Mouse (Mus musculus): ENCODE results near the gene Mbd4.

Mbd4 gene

GRCm38 (mm10) chr6:115856361-115856745, 3.2 kb upstream of the Mbd4 start:
- no peak for DNase-seq

DNA sequence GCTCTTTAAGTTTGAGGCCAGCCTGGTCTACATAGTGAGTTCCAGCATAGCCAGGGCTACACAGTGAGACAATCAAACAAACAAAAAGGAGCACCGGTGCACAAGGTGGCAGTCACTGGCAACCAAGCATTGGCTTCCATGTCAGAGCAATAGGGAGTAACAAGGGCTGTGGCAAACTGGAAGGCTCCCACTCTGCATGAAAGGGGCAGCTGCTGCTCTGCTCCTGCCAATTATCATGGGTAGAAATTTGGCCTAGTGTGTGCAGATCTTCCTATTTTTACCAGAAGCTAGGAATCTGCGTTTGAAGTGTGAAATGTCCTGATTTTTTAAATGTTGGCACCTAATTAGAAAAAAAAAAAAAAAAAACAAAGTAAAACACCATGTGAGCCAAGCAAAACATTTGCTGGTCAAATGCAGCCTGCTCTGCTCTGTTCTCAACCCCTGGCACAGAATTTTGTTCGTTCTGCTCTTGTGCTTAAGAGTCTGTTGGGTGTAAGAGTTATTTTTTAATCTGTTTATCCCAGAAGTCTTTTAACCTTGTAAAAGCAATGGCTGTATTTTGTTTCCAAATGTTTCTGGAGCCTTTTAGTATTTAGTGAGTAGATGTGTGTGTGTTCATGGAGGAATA, 2.7 kb upstream of the Mbd4 start:
- DNase-seq, result no peak

DNA sequence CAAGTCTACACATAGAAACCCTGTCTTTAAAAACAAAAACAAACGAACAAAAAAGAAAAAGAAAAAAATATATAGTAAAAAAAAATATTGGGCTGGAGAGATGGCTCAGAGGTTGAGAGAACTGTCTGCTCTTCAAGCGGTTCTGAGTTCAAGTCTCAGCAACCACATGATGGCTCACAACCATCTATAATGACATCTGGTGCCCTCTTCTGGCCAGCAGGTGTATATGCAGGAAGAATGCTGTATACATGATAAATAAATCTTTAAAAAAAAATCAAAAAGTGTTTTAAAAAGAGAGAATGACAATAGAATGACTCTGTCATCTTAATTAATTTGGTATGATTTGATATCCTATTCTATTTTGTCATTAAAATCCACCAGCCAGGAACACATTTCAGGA, 1.3 kb upstream of the Mbd4 start:
- DNase-seq, result no peak

- no peak for DNase-seq
These were observed 814 bp upstream of the Mbd4 start for GRCm38 (mm10) chr6:115853985-115854384.

- no peak for DNase-seq
These were observed 603 bp downstream of the Mbd4 start for GRCm38 (mm10) chr6:115852446-115853090.

- no peak for DNase-seq
These were observed 4.4 kb downstream of the Mbd4 start for GRCm38 (mm10) chr6:115848598-115849304.

DNA sequence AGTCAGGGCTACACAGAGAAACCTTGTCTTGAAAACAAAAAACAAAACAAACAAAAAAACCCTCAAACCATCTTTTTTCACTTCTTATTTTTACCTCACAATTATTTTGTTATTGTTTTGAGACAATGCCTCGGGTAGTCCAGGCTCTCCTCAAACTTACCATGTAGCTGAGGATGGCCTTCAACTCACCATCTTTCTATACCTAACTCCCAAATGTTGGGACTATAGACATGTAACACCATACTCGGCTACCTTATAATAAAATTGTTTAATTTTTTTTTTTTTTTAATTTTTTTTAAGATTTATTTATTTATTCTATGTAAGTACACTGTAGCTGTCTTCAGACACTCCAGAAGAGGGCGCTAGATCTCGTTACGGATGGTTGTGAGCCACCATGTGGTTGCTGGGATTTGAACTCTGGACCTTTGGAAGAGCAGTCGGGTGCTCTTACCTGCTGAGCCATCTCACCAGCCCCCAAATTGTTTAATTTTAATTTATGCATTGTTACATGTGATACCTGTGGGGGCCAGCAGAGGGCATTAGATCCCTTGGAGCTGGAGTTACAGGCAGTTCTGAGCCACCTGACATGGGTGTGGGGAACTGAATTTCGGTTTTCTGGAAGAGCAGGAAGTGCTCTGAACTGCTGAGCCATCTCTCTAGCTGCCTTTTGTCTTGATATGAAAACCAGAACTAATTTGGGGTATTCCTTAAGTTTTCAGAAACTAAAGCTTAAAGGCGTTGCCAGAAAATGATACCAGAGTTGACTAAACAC, 6.3 kb downstream of the Mbd4 start:
- DNase-seq, result peak; percentile 79

DNA sequence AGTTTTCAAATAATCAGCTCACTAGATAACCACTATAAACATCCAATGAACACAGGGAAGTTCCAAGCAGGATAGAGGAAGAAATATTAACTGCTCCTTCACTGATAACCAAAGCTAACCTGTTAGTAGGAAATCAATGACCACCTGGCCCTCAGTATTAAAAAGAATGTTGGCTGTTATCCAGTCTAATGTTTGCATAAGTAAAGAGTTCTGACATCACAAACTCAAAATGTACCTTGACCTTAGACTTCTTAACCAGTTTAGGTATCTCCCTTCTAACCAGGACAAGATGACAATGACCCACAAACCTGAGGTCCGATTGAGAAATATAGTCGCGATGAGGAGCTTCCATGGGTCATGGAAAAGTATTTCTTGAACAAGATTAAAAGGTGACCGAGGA, 8.2 kb downstream of the Mbd4 start:
- DNase-seq, result no peak

DNA sequence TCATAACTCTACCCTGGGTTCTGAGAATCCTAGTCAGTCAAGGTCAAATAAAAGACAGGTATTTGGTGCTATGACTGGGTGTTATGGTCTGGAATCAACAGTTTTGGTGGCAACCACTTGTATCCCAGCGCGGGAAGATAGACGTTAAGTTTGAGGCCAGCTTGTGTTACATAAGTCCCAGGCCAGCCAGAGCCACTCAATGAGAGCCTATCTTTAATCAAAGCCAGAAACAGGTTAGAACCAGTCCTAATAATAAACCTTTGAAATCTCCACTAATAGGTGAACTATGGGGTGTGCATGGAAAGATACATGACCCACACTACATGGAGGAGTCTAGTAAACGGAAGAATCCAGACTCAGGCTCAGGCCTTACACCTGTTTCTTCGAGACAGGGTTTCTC, 14.4 kb downstream of the Mbd4 start:
- DNase-seq, result no peak

- peak; percentile 94 for DNase-seq
These were observed 15.0 kb downstream of the Mbd4 start, which contains the start of gene Efcab12 for GRCm38 (mm10) chr6:115838161-115838597. TSS of gene Efcab12 (minus strand) at chr6:115838412.

- DNase-seq, result no peak
These were observed 19.3 kb downstream of the Mbd4 start for GRCm38 (mm10) chr6:115833861-115834260.

- DNase-seq, result no peak
These were observed 20.9 kb downstream of the Mbd4 start for GRCm38 (mm10) chr6:115832152-115832850.

- no peak for DNase-seq
These were observed 22.2 kb downstream of the Mbd4 start for GRCm38 (mm10) chr6:115830779-115831601.

DNA sequence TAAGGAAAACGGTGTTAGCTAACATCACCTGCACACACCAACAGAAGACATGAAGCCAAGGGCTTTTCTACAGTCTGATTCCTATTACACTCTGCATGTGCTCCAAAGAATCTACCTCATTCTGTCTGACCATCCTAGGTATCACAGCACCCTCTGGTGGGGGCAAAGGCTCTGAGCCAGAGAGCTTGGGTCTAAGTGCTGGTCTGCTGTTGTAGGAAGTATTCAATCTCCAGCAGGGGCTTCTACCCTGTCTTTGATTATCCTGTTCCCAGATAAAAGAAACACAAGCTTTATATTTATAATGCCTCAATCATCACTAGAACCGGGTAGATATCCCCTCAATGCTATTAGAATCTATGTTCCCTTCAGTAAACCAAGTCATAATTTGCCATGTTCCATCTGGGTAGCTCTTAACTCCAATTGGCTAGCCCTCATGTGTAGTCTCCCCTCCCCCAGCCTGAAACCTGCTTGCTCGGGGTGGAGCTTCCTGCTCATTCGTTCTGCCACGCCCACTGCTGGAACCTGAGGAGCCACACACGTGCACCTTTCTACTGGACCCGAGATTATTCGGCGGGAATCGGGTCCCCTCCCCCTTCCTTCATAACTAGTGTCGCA, 29.2 kb downstream of the Mbd4 start:
- DNase-seq, result peak; percentile 82

DNA sequence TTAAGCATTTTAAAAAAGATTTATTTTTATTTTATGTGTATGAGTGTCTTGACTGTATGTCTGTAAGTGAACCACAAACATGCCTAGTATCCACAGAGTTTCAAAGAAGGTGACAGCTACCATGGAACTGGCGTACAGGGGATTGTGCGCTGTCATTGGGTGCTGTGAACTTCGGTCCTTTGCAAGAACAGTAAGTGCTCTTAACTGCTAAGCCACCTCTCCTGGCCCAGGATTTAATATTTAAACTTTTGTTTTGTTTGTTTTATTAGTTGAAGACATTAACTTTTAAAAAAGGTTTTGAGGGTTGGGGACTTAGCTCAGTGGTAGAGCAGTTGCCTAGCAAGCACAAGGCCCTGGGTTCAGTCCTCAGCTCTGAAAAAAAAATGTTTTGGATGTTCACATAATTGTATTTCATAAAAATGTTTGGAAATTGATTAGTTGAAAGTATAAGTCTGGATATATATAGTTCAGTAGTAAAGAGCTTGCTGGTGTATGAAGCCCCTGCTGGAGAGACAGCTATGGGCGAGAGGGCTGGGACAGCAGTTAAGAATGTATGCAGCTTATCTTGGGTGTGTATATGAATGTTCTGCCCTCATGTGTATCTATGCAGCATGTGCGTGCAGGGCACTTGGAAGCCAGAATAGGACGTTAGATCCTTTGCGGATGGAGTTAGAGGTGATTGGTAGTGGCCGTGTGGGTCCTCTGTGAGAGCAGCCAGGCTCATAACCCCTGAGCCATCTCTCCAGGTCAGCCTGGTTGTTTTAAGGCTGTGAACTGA, 31.8 kb downstream of the Mbd4 start:
- no peak for DNase-seq

DNA sequence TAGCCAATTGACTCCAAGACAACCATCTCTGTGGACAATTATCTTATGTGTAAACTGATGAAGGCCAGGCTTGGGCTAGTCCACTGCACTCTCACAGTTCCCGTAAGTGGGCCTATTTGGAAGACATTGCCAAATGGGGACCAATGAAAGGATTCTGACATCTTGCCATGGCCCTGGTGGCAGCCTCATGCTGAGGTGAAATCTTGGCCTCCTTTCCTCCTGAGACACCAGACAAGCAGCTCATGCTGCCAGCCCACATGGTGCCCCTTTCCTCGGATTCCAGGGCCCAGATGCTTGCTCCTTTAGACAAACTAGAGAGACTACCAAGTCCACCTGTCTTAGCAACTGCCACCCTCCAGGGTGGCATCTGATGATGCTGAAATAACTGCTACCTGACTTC, 35.0 kb downstream of the Mbd4 start:
- DNase-seq, result no peak

DNA sequence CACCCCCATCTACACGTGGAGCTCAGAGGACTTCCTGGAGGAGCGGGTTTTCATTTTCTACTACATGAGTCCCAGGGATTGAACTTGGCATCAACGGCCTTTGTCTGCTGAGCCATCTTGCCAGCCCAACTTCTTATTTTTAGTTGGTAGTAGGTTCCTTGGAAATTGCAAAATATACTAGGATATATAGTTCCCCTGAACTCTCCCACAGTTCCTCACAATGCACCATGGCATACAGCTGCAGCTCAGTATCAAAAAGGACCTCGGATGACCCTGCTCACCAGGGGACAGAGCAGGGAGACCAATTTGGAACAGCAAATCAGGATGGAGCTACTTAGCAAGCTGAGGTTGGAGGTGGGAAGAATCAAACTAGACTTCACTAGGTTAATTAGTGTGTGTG, 38.1 kb downstream of the Mbd4 start:
- no peak for DNase-seq

DNA sequence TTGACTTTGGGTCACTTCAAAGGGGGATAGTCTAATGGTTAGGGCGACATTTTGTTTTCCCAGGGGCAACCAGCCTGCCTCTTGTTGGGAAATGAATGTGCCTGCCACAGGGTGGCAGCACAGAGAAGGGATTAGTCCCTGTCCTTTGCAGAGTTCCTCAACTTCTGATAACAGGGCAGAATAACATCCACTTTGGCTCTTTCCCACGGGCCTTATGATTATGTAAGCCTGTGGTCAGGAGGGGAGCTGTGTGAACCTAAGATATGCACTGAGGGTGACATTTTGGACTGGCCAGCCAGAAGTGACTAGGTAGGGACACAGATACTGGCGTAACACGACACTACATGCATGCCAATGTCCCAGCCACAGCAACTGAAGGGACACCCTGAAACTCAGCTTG, 39.1 kb downstream of the Mbd4 start:
- peak; percentile 77 for DNase-seq

DNA sequence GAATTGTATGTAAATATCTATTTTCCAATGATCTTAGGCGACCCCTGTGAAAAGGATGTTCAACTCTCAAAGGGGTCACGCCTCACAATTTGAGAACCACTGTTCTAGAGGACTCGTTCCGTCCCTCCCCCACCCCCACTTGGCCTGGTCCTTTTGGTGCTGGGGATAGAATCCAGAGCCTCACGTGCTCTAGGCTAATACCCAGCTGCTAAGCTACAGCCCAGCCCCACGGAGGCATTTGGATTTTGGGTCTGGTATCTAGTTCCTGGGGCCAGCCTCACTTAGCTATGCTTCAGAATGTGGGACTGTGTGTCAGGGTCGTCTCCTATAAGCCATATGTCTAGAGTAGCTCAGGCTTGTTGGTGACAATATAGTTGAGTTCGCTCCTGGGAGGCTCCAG, 41.6 kb downstream of the Mbd4 start:
- DNase-seq, result no peak

DNA sequence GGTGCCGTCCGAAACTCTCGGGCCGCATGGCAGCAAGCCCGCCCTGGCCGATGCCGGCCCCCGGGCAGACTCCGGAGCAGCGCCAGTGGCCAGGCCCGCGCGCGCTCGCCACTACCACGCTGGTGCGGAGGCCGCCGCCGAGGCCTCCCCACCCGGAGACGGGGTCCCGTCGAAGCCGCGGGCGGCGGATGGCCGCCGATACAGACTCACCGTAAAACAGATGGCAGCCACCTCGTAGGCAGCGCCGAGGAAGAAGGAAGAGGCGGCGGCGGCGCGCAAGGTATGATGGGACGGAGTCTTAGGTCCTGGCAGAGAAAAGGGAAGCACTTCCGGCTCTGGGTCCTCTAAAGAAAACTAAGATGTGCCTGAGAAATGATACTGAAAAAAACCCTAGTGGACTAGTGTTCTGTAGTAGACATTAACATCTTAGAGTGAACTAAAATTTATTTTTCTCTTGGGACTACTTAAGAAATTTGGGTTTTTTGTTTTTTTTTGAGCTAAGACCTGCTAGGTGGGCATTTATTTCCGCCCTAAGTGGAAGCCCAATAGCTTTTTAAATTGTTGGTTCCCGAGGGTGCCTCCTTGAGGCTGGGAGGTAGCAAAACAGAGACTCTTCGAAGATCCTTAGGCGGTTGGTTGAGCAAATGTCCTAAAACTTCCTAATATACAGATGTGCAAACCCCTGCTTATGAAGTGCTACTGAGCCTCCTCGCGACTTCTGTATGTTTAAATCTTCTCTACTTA, 44.5 kb downstream of the Mbd4 start, which contains the start of gene Rpl32:
Gene Rpl32, minus strand, starts transcription at position 260 of the 744 bp plus-strand sequence.
- DNase-seq, result peak; percentile 98

All from retina, postnatal 1 day (tissue).